20 mouse cellular contexts compared by ENCODE assay signal in the genomic region with DNA sequence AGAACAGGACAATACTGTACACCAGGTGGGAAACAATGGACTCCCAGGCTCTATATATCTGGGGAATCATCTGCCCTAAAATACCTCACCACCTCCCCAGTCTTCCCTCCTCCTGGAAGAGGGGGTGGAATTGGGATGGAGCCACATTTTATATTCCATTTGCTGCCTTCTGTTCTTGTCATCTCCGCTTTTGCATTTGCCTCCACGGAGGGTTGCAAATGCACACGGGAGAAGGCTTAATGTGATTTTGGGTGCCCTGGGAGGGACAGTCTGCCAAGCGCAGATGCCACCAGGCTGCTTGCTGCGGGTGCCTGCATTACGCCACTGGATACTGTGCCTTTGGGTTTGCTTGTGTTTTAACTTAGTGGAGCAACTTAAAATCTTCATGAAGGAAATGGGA.
DNase-seq lines count a peak whose midpoint lies in the region; ATAC-seq lines count a peak whose summit lies in the region.
"Had no signal": no experiment of that assay in that cellular context is flagged by ENCODE, and none has a peak within 500 bp of the region (broad histone marks: within the 10 kb centered on the region; RNA-seq: fewer than 3 reads in every experiment).

No protein-coding gene starts in this region.

- H3K9ac ChIP-seq in forebrain, embryonic 15.5 days (replicated peaks): no peak overlapping the region
- H3K9ac ChIP-seq: forebrain, embryonic 13.5 days; midbrain, embryonic 12.5 days had no signal

- H3K4me1 ChIP-seq in forebrain, embryonic 15.5 days: no peaks in the 10 kb centered on the region
- H3K4me1 ChIP-seq: forebrain, embryonic 13.5 days; midbrain, embryonic 12.5 days had no signal

- WGBS in forebrain, embryonic 15.5 days: 86% methylated on average over 6 of the region's 6 CpGs

- no peak for ATAC-seq in forebrain, embryonic 15.5 days (replicated peaks)
- ATAC-seq: forebrain, embryonic 13.5 days; hindbrain, embryonic 16.5 days had no signal

- no peak overlapping the region for H3K4me3 ChIP-seq in forebrain, embryonic 15.5 days
- H3K4me3 ChIP-seq: forebrain, embryonic 13.5 days; midbrain, embryonic 12.5 days; myocyte had no signal

- no peak overlapping the region for H3K4me2 ChIP-seq in forebrain, embryonic 15.5 days (replicated peaks)
- H3K4me2 ChIP-seq: forebrain, embryonic 13.5 days; heart, embryonic 11.5 days; midbrain, embryonic 12.5 days had no signal

- no peaks in the 10 kb centered on the region for H3K27me3 ChIP-seq in forebrain, embryonic 15.5 days
- H3K27me3 ChIP-seq: forebrain, embryonic 13.5 days; midbrain, embryonic 12.5 days had no signal

- DNase-seq in brain, adult 2 months (ENCODE audit: low read depth, low spot score): peak; percentile 89
- DNase-seq in frontal cortex, postnatal 14 days (ENCODE audit: low spot score in 2 of 2): peak; percentile 36 to 37
- peak; percentile 16 to 35 for DNase-seq in layer of hippocampus, postnatal 25 days (ENCODE audit: extremely low spot score in 1 of 2, low spot score in 1 of 2)
- DNase-seq in left cerebral cortex, postnatal 36 days (ENCODE audit: low spot score in 2 of 2): peak; percentile 67 to 78
- DNase-seq in gastrocnemius, postnatal 4 days (ENCODE audit: low spot score in 2 of 2): no peak
- DNase-seq in urinary bladder, postnatal 25 days (ENCODE audit: low spot score): no peak
- DNase-seq in adrenal gland, adult 2 months: no peak
- DNase-seq: B cell, adult 2 months; cerebellum, adult 8-10 months; gastrocnemius, postnatal 14 days; heart, postnatal 36 days; lung, adult 18-20 months had no signal

- intact Hi-C loops in left cerebral cortex, postnatal 36 days (cut with DNase I): loop anchor here (10.0 kb wide), 1 partner anchor 267 kb away; a partner anchor contains a TSS

- H3K27ac ChIP-seq in forebrain, embryonic 15.5 days (replicated peaks): no peak overlapping the region
- H3K27ac ChIP-seq: forebrain, embryonic 13.5 days; kidney, postnatal 0 days; macrophage; midbrain, embryonic 12.5 days had no signal

- no peaks in the 10 kb centered on the region for H3K9me3 ChIP-seq in forebrain, embryonic 15.5 days
- H3K9me3 ChIP-seq: forebrain, embryonic 13.5 days had no signal

- H3K36me3 ChIP-seq in forebrain, embryonic 15.5 days: no peaks in the 10 kb centered on the region
- H3K36me3 ChIP-seq: midbrain, embryonic 12.5 days had no signal

Comparison
In these comparisons a context has a peak if more than half of its experiments do, and no peak if none do; other contexts are left out.
1. DNase-seq: peak in brain, adult 2 months (single experiment), frontal cortex, postnatal 14 days (2 of 2), layer of hippocampus, postnatal 25 days (2 of 2) and left cerebral cortex, postnatal 36 days (2 of 2); none in gastrocnemius, postnatal 4 days (0 of 2), urinary bladder, postnatal 25 days (single experiment) and adrenal gland, adult 2 months (single experiment).